Mouse (Mus musculus) 416B (cell line): ENCODE data around the gene Cartpt.
"Not testable (repeated sequence)": the region's sequence is repeated elsewhere in the genome, so short reads cannot be mapped to it uniquely, and the experiment has no call there.

Experiments used
- DNase-seq: peaks from one replicate; pipeline ENCODE4 v3.0.0; 2011; ENCODE audit warnings: low read depth

The Cartpt gene

GRCm38 (mm10) chr13:99855229-99855628 lies 45.7 kb downstream of the Cartpt start:
- no peak for DNase-seq

GRCm38 (mm10) chr13:99853131-99853530 lies 47.8 kb downstream of the Cartpt start:
- no peak for DNase-seq

- not testable (repeated sequence) for DNase-seq
Observed at GRCm38 (mm10) chr13:99852416-99852815, 48.5 kb downstream of the Cartpt start.

DNA sequence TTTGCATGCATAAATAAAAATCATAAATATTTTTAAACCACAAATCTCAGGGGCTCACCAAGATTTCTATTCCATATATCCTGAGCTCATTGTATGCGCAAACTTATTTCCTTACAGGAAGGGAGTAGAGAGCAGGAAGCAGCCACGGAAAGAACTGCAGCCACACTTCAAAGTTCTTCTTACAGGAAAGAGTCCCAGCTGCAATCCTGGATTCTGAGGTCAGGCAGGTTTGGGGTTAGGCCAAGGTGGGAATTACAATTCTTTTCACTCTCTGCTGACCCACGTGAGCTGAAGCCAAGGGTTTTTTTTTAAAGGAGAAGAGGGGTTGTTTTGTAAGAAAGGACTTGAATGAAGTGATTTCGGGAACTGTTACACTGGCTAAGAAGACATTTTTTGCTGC lies 49.9 kb downstream of the Cartpt start:
- DNase-seq: no peak

GRCm38 (mm10) chr13:99849597-99849996 lies 51.3 kb downstream of the Cartpt start:
- DNase-seq: no peak
